Mouse (Mus musculus): ENCODE measurements around the gene Iqcf1. TPM values are rescaled to one million over a fixed set of nuclear protein-coding genes. Genes with fewer than 3 reads are reported as not detected.
A peak's percentile ranks its signal among the peaks of the same experiment; 100 is the strongest.

Iqcf1 gene
- polyA plus RNA-seq, 1 experiment from 2014 or later: not detected

- no peak for TF ChIP-seq CTCF (IDR thresholded peaks at IDR 0.05; ENCODE audit: low read depth)
- TF ChIP-seq EP300 (optimal IDR thresholded peaks at IDR 0.05): no peak
- Histone ChIP-seq H3K27ac (replicated peaks) (no peak overlapping the region), H3K4me1 (replicated peaks; ENCODE audit: control insufficient read depth, insufficient read depth) (no peaks in the 10 kb centered on the region), H3K27me3 (ENCODE audit: control insufficient read depth, insufficient read depth, low read length) (peaks cover 2% of the 10 kb centered on the region; the same call in 1 of the 2 replicates), H3K9me3 (ENCODE audit: control insufficient read depth, low read length) (no peaks in the 10 kb centered on the region), H3K9ac (ENCODE audit: low read length) (no peak overlapping the region), H3K4me3 (ENCODE audit: low read depth, low read length) (no peak overlapping the region), H3K36me3 (ENCODE audit: control insufficient read depth, insufficient read depth, low read length) (no peaks in the 10 kb centered on the region), H3K4me2 (replicated peaks; ENCODE audit: low read depth) (no peak overlapping the region)
- DNase-seq (ENCODE audit: low spot score) (no peak), ATAC-seq (ENCODE audit: low FRiP score, low TSS enrichment) (no peak)
- 89% methylated on average over 21 of the region's 21 CpGs for WGBS
Measured at GRCm38 (mm10) chr9:106463122-106464063, 36.4 kb upstream of the Iqcf1 start.

- DNase-seq (ENCODE audit: low spot score) (peak; percentile 52), ATAC-seq (ENCODE audit: low FRiP score, low TSS enrichment) (peak; percentile 58)
- Histone ChIP-seq H3K36me3 (ENCODE audit: control insufficient read depth, insufficient read depth, low read length) (no peaks in the 10 kb centered on the region), H3K9me3 (ENCODE audit: control insufficient read depth, low read length) (no peaks in the 10 kb centered on the region), H3K27me3 (ENCODE audit: control insufficient read depth, insufficient read depth, low read length) (peaks cover 2% of the 10 kb centered on the region; the same call in 1 of the 2 replicates), H3K4me1 (replicated peaks; ENCODE audit: control insufficient read depth, insufficient read depth) (no peaks in the 10 kb centered on the region), H3K4me3 (ENCODE audit: low read depth, low read length) (peak overlapping the region; percentile 55), H3K27ac (replicated peaks) (no peak overlapping the region), H3K9ac (ENCODE audit: low read length) (peak overlapping the region; percentile 59), H3K4me2 (replicated peaks; ENCODE audit: low read depth) (peak overlapping the region; percentile 99)
- no peak; the same call in 1 of the 2 replicates for TF ChIP-seq CTCF (IDR thresholded peaks at IDR 0.05; ENCODE audit: low read depth)
- TF ChIP-seq EP300 (optimal IDR thresholded peaks at IDR 0.05): no peak
- WGBS: 3% methylated on average over 72 of the region's 99 CpGs
Measured at GRCm38 (mm10) chr9:106464751-106465541, 34.8 kb upstream of the Iqcf1 start.

GRCm38 (mm10) chr9:106465571-106466200 lies 34.1 kb upstream of the Iqcf1 start, which contains the start of gene Gpr62:
Gene Gpr62, minus strand, starts transcription at chr9:106465938.
- H3K36me3 ChIP-seq (ENCODE audit: control insufficient read depth, insufficient read depth, low read length): no peaks in the 10 kb centered on the region
- H3K27ac ChIP-seq (replicated peaks): no peak within 1 kb of the TSS
- ATAC-seq (ENCODE audit: low FRiP score, low TSS enrichment): no peak

GRCm38 (mm10) chr9:106466721-106467120 lies 33.0 kb upstream of the Iqcf1 start:
- Histone ChIP-seq H3K36me3 (ENCODE audit: control insufficient read depth, insufficient read depth, low read length) (no peaks in the 10 kb centered on the region), H3K9me3 (ENCODE audit: control insufficient read depth, low read length) (no peaks in the 10 kb centered on the region), H3K9ac (ENCODE audit: low read length) (no peak overlapping the region), H3K27ac (replicated peaks) (no peak overlapping the region), H3K4me1 (replicated peaks; ENCODE audit: control insufficient read depth, insufficient read depth) (peaks cover 3% of the 10 kb centered on the region; the same call in 1 of the 2 replicates), H3K4me2 (replicated peaks; ENCODE audit: low read depth) (no peak overlapping the region), H3K27me3 (ENCODE audit: control insufficient read depth, insufficient read depth, low read length) (peaks cover 2% of the 10 kb centered on the region; the same call in 1 of the 2 replicates), H3K4me3 (ENCODE audit: low read depth, low read length) (no peak overlapping the region)
- no peak for ATAC-seq (ENCODE audit: low FRiP score, low TSS enrichment)
- WGBS: 85% methylated on average over 6 of the region's 6 CpGs
- no peak for TF ChIP-seq EP300 (optimal IDR thresholded peaks at IDR 0.05)
- TF ChIP-seq CTCF (IDR thresholded peaks at IDR 0.05; ENCODE audit: low read depth): no peak
- DNase-seq (ENCODE audit: low spot score): no peak

More at GRCm38 (mm10) chr9:106465571-106466200, 34.1 kb upstream of the Iqcf1 start, which contains the start of gene Gpr62:
- Histone ChIP-seq H3K9ac (ENCODE audit: low read length) (peak within 1 kb of the TSS; percentile 59), H3K4me3 (ENCODE audit: low read depth, low read length) (peak within 1 kb of the TSS; percentile 55), H3K9me3 (ENCODE audit: control insufficient read depth, low read length) (no peaks in the 10 kb centered on the region), H3K4me1 (replicated peaks; ENCODE audit: control insufficient read depth, insufficient read depth) (no peaks in the 10 kb centered on the region), H3K27me3 (ENCODE audit: control insufficient read depth, insufficient read depth, low read length) (peaks cover 2% of the 10 kb centered on the region; the same call in 1 of the 2 replicates), H3K4me2 (replicated peaks; ENCODE audit: low read depth) (peak within 1 kb of the TSS; percentile 99)
- WGBS: 38% methylated on average over 26 of the region's 26 CpGs
- TF ChIP-seq EP300 (optimal IDR thresholded peaks at IDR 0.05) (no peak), CTCF (IDR thresholded peaks at IDR 0.05; ENCODE audit: low read depth) (no peak)
- no peak for DNase-seq (ENCODE audit: low spot score)

- no peak overlapping the region for H3K4me3 ChIP-seq (ENCODE audit: low read depth, low read length)
- no peak overlapping the region for H3K9ac ChIP-seq (ENCODE audit: low read length)
- no peak overlapping the region for H3K27ac ChIP-seq (replicated peaks)
- no peaks in the 10 kb centered on the region for H3K9me3 ChIP-seq (ENCODE audit: control insufficient read depth, low read length)
- H3K36me3 ChIP-seq (ENCODE audit: control insufficient read depth, insufficient read depth, low read length): no peaks in the 10 kb centered on the region
- H3K27me3 ChIP-seq (ENCODE audit: control insufficient read depth, insufficient read depth, low read length): peaks cover 2% of the 10 kb centered on the region; the same call in 1 of the 2 replicates
- H3K4me2 ChIP-seq (replicated peaks; ENCODE audit: low read depth): no peak overlapping the region
- ATAC-seq (ENCODE audit: low FRiP score, low TSS enrichment): no peak
- TF ChIP-seq CTCF (IDR thresholded peaks at IDR 0.05; ENCODE audit: low read depth): no peak
- H3K4me1 ChIP-seq (replicated peaks; ENCODE audit: control insufficient read depth, insufficient read depth): peaks cover 4% of the 10 kb centered on the region; the same call in 1 of the 2 replicates
- no peak for DNase-seq (ENCODE audit: low spot score)
- 91% methylated on average over 7 of the region's 7 CpGs for WGBS
Measured at GRCm38 (mm10) chr9:106467746-106468145, 32.0 kb upstream of the Iqcf1 start.
